Mouse (Mus musculus) stomach, embryonic 14.5 days (tissue): Measurements from ENCODE around the gene Caskin2. TPM values are rescaled to one million over a fixed set of nuclear protein-coding genes. Genes with fewer than 3 reads are reported as not detected.
"Not testable (repeated sequence)": the region's sequence is repeated elsewhere in the genome, so short reads cannot be mapped to it uniquely, and the experiment has no call there.

Experiments used
- ATAC-seq: fragments of 200-750 bp; cut with Nextera tagmentation; 2 replicates; pipeline ENCODE4 v1.8.0; 2017; ENCODE audit warnings: low read depth, moderate TSS enrichment; ENCODE audit not compliant: insufficient number of reproducible peaks, insufficient read depth, low FRiP score
- H3K27ac ChIP-seq: fragments of 300-500 bp; sonication (generic); 2 replicates; pipeline ENCODE4 v1.5.1; 2014; ENCODE audit warnings: mild to moderate bottlenecking, low read length, moderate library complexity, mixed read lengths
- H3K27me3 ChIP-seq: fragments of 300-500 bp; sonication (generic); 2 replicates; pipeline ENCODE4 v1.6.1; 2014; ENCODE audit warnings: low read length, control low read depth, mixed read lengths; ENCODE audit not compliant: control insufficient read depth, insufficient read depth
- H3K36me3 ChIP-seq: fragments of 300-500 bp; sonication (generic); 2 replicates; pipeline ENCODE4 v1.6.1; 2014; ENCODE audit warnings: mild to moderate bottlenecking, control low read depth, low read length, moderate library complexity, mixed read lengths; ENCODE audit not compliant: control insufficient read depth, insufficient read depth
- H3K4me1 ChIP-seq: fragments of 300-500 bp; sonication (generic); 2 replicates; pipeline ENCODE4 v1.6.1; 2014; ENCODE audit warnings: low read length, control low read depth, mixed read lengths; ENCODE audit not compliant: control insufficient read depth, insufficient read depth
- H3K4me2 ChIP-seq: fragments of 300-500 bp; sonication (generic); replicated peaks from 2 replicates; pipeline ENCODE4 v1.6.1; 2014; ENCODE audit warnings: low read depth, low read length, control low read depth
- H3K4me3 ChIP-seq: fragments of 300-500 bp; sonication (generic); 2 replicates; pipeline ENCODE4 v1.5.1; 2014; ENCODE audit warnings: low read depth, low read length, control low read depth
- H3K9ac ChIP-seq: fragments of 300-500 bp; sonication (generic); replicated peaks from 2 replicates; pipeline ENCODE4 v1.6.1; 2014; ENCODE audit warnings: low read depth, mild to moderate bottlenecking, control low read depth, low read length, moderate library complexity, mixed read lengths
- H3K9me3 ChIP-seq: fragments of 300-500 bp; sonication (generic); 2 replicates; pipeline ENCODE4 v1.6.1; 2016; ENCODE audit warnings: low read depth, low read length, control low read depth; ENCODE audit not compliant: control insufficient read depth
- WGBS: fragments of 180-500 bp; shearing (Covaris S2); extraction: QIAGEN DNeasy Blood & Tissue Kit; methylation state at CpG from one replicate; pipeline ENCODE4 v1.1.7; 2014; 5-methylcytosine and 5-hydroxymethylcytosine counted together
- polyA plus RNA-seq: library from polyadenylated mRNA; unstranded; fragments of >200 nt; fragmentation: Nextera tagmentation; extraction: Ambion mirVana; gene quantifications from 2 replicates; pipeline ENCODE4 v1.2.1, GENCODE M21; 2014

The Caskin2 gene
- 14.3 and 15.3 TPM in 2 replicates for polyA plus RNA-seq

DNA sequence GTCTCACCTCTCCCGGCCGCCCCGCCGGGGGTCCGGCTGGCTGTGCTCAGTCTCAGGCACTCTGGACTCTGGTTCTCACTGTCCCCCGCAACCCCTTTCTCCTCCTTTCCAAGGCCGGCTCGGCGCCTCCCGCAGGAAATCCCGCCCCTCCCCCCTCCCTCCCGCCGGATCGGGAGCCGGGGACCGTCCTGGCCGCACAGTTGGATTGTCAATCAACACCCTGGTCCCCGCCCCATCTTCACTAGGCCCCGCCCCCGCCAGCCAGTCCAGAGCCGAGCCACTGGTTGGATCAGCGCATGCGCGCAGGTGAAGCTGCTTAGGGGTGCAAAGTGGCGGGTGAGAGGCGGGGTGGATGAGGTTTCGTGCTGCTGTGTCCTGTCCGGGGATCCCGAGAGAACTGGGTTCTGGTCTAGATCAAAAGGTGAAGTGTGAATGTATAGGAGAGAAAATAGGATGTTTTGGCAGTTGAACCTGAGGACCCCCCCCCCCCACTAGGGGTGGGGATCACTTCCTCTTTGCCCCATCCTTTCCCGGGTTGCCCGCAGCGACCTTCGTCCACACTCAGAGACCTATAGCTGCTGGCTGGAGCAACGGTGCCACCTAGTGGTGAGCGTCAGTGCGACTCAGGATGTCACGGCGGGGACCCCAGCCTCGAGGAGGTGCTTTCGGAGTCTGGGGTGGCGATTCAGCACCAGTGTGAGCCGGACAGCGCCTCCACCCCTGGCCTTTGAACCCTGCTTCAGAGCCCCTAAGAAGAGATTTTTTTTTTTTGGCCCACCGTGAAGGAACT, at the start of gene Caskin2:
Caskin2 (minus strand) TSS at position 133 of the 790 bp plus-strand sequence.
- H3K27me3 ChIP-seq: no peaks in the 10 kb centered on the region

DNA sequence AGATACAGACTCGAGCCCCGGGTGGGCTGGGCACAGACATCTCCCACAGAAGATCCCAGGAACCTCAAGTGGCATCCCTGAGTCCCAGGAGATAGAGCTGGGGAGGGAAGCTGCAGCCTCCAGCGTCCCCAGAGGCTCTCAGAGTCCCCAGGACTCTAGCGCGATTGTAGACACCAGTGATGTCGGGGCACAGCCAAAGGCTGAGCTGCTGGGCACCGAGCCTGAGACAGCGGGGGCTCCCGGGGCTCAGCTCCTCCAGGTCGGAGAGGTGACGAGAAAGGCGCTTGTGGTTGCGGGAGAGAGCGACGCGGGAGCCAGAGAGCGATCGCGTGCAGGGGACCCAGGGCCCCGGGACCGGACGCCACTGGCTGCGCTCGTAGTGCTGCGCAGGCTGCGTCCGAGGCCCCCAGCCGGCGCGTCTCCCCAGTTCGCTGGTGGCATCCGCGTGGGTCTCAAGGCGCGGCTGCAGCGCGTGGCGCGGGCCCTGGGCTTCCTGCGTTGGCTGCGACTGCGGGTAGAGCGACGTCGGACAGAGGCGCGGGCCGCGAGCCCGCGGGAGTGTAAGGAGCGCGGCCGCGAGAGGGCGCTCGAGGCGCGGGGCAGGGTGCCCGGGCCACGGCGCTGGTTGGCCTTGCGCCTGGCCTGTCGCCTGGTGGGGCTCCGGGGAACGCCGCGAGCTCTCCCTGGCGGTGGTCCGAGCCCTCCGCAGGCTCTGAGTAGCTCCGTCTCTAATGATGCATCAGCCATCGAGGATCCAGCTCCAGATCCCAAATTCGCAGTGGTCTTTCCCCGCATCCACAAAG, 45.9 kb upstream of the Caskin2 start:
- H3K27me3 ChIP-seq: peaks cover 27% of the 10 kb centered on the region
- 2% methylated on average over 64 of the region's 75 CpGs for WGBS
- ATAC-seq: peak; percentile 83

More for the DNA sequence above, at the start of gene Caskin2:
- ATAC-seq: peak; percentile 90
- Histone ChIP-seq H3K27ac (peak within 1 kb of the TSS; percentile 74; the same call in 1 of the 2 replicates), H3K4me2 (peak within 1 kb of the TSS; percentile 94), H3K4me1 (peaks cover 44% of the 10 kb centered on the region), H3K4me3 (peak within 1 kb of the TSS; percentile 92), H3K9me3 (no peaks in the 10 kb centered on the region), H3K36me3 (peaks cover 10% of the 10 kb centered on the region; the same call in 1 of the 2 replicates), H3K9ac (peak within 1 kb of the TSS; percentile 66)
- WGBS: under 1% methylated on average over 43 of the region's 44 CpGs

GRCm38 (mm10) chr11:115858354-115858753, 44.9 kb upstream of the Caskin2 start, which contains the start of gene Myo15b:
Myo15b (plus strand) TSS chr11:115858406.
- H3K27ac ChIP-seq: no peak within 1 kb of the TSS
- peak within 1 kb of the TSS; percentile 39 for H3K4me3 ChIP-seq
- H3K27me3 ChIP-seq: peaks cover 27% of the 10 kb centered on the region
- 0 out of 2 replicates have a peak, but pooled peaks cover 5% of the 10 kb centered on the region for H3K4me1 ChIP-seq
- H3K9me3 ChIP-seq: no peaks in the 10 kb centered on the region
- ATAC-seq: no peak
- H3K9ac ChIP-seq: peak within 1 kb of the TSS; percentile 42; the same call in 1 of the 2 replicates
- peak within 1 kb of the TSS; percentile 69 for H3K4me2 ChIP-seq
- peaks cover 6% of the 10 kb centered on the region; the same call in 1 of the 2 replicates for H3K36me3 ChIP-seq
- WGBS: 16% methylated on average over 27 of the region's 27 CpGs

More for the DNA sequence above, 45.9 kb upstream of the Caskin2 start:
- no peak overlapping the region for H3K27ac ChIP-seq
- H3K4me3 ChIP-seq: peak overlapping the region; percentile 39
- H3K9ac ChIP-seq: peak overlapping the region; percentile 42; the same call in 1 of the 2 replicates
- H3K9me3 ChIP-seq: no peaks in the 10 kb centered on the region
- H3K4me1 ChIP-seq: 0 out of 2 replicates have a peak, but pooled peaks cover 5% of the 10 kb centered on the region
- peak overlapping the region; percentile 69 for H3K4me2 ChIP-seq
- H3K36me3 ChIP-seq: peaks cover 4% of the 10 kb centered on the region; the same call in 1 of the 2 replicates

DNA sequence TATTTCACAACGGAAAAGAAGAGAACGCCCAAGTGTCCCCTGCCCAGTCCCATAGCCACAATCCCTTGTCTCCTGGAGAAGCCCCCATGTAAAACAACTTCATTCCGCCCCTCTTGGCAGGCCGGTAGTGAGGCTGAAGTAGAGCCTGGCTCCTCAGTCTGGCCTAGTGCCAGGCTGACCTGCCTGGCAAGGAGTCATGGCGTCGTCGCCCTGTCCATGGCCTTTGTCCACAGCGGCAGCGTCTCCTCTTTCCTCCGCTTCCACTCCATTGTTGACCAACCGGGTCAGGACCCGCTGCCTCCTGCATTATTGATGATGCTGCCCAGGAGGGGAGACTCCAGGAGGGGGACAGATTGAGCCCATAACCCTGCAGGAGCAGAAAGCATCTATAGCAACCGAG, 44.5 kb upstream of the Caskin2 start:
- H3K9me3 ChIP-seq: no peaks in the 10 kb centered on the region
- H3K4me2 ChIP-seq: no peak overlapping the region
- peaks cover 6% of the 10 kb centered on the region; the same call in 1 of the 2 replicates for H3K36me3 ChIP-seq
- 0 out of 2 replicates have a peak, but pooled peaks cover 5% of the 10 kb centered on the region for H3K4me1 ChIP-seq
- H3K9ac ChIP-seq: no peak overlapping the region
- H3K27me3 ChIP-seq: peaks cover 27% of the 10 kb centered on the region
- no peak for ATAC-seq
- WGBS: 53% methylated on average over 13 of the region's 13 CpGs
- H3K4me3 ChIP-seq: no peak overlapping the region
- H3K27ac ChIP-seq: no peak overlapping the region

GRCm38 (mm10) chr11:115857146-115857545, 43.7 kb upstream of the Caskin2 start:
- ATAC-seq, H3K4me3 ChIP-seq, H3K9ac ChIP-seq, H3K27ac ChIP-seq, H3K36me3 ChIP-seq, H3K9me3 ChIP-seq, H3K4me1 ChIP-seq, H3K4me2 ChIP-seq: not testable (repeated sequence)
- peaks cover 27% of the 10 kb centered on the region for H3K27me3 ChIP-seq
- 91% methylated on average over 4 of the region's 4 CpGs for WGBS

- Histone ChIP-seq H3K9me3 (no peaks in the 10 kb centered on the region), H3K36me3 (peaks cover 18% of the 10 kb centered on the region), H3K27ac (no peak overlapping the region), H3K9ac (no peak overlapping the region), H3K4me1 (0 out of 2 replicates have a peak, but pooled peaks cover 5% of the 10 kb centered on the region), H3K4me3 (no peak overlapping the region), H3K4me2 (no peak overlapping the region), H3K27me3 (peaks cover 19% of the 10 kb centered on the region)
- WGBS: 78% methylated on average over 6 of the region's 6 CpGs
- no peak for ATAC-seq
Measured at GRCm38 (mm10) chr11:115854674-115855073, 41.2 kb upstream of the Caskin2 start.

GRCm38 (mm10) chr11:115845819-115846218, 32.4 kb upstream of the Caskin2 start:
- Histone ChIP-seq H3K4me2 (no peak overlapping the region), H3K27ac (no peak overlapping the region), H3K27me3 (no peaks in the 10 kb centered on the region), H3K4me1 (peaks cover 25% of the 10 kb centered on the region), H3K9me3 (no peaks in the 10 kb centered on the region), H3K9ac (no peak overlapping the region), H3K4me3 (no peak overlapping the region), H3K36me3 (peaks cover 16% of the 10 kb centered on the region)
- 90% methylated on average over 2 of the region's 2 CpGs for WGBS
- ATAC-seq: no peak

GRCm38 (mm10) chr11:115844240-115844639, 30.8 kb upstream of the Caskin2 start:
- Histone ChIP-seq H3K27me3 (no peaks in the 10 kb centered on the region), H3K36me3 (peaks cover 7% of the 10 kb centered on the region; the same call in 1 of the 2 replicates), H3K4me3 (no peak overlapping the region), H3K9me3 (no peaks in the 10 kb centered on the region), H3K9ac (no peak overlapping the region), H3K27ac (peak overlapping the region; percentile 88), H3K4me1 (peaks cover 32% of the 10 kb centered on the region), H3K4me2 (no peak overlapping the region)
- WGBS: 62% methylated on average over 8 of the region's 8 CpGs
- ATAC-seq: no peak; the same call in none of the 2 replicates
